Mouse (Mus musculus) retina, postnatal 1 day (tissue): ENCODE results near the gene Irx5.

Source experiments
- DNase-seq: peaks from one replicate; pipeline ENCODE4 v3.0.0-alpha.2; 2012

The Irx5 gene

DNA sequence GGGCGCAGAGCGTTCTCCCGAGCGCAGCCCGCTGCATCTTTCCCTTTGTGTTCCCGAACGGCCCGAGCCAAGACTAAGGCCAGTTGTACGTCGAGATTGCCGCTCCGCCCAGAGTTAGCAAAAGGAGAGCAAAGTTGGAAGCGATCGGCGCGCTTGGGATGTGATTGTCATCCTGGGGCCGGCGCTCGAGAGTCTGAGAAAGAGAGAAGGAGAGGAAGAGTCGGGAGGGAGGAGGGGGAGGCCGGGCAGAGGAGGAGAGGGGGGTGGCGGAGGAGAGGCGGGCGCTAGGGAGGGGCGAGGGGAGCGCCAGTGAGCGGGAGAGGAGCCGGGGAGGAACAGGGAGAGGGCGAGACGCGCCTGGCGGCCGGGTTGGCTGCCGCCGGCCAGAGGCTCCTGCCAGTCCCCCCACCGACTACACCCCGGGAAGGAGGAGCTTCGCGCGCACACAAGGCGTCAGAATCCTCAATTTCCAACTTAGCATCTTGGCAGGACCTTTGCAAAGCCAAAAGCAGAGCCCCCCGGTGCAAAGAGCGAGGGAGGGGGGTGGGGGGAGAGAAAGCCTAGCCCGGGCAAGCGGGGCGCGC, at the start of gene Irx5:
Gene Irx5, plus strand, starts transcription at position 228 of the 584 bp plus-strand sequence.
- peak; percentile 96 for DNase-seq

DNA sequence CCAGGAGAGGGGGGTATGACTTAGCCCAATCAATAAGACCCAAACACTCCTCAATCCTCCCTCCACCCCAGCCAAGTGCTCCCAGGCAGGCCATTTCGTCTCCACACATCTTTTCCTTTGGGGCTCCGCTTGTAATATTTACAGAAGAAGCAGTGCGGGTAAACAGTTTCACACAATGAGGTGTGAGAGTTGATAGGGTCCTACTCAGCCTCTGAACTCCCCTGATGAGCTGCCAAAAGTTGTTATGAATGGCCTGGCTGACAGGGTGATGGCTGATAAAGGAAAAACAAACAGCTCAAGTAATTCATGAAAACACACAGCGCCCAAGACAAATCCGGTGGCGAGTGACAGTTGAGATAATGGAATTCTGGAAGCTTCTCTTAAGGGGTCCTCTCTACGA, 45.2 kb upstream of the Irx5 start:
- DNase-seq, result peak; percentile 10

DNA sequence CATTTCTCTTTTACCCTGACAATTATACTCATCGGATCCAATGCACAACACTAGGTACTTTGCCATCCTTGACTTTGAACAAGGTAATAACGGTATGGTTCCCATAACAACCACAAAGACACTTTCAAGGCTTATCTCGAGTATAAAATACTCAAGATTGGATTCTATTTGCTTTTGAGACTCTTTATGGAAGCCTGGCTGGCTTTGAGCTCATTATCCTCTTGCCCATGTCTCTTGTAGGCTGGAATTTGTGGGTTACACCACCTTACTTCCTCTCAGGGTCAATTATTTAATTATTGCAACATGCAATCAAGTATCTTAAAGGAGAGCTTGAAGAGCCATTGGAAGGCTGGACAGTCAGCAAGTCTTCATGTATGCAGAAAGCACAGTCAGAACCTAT, 43.7 kb upstream of the Irx5 start:
- DNase-seq, result no peak

- no peak for DNase-seq
Observed at GRCm38 (mm10) chr8:92323751-92324150, 33.7 kb upstream of the Irx5 start.

DNA sequence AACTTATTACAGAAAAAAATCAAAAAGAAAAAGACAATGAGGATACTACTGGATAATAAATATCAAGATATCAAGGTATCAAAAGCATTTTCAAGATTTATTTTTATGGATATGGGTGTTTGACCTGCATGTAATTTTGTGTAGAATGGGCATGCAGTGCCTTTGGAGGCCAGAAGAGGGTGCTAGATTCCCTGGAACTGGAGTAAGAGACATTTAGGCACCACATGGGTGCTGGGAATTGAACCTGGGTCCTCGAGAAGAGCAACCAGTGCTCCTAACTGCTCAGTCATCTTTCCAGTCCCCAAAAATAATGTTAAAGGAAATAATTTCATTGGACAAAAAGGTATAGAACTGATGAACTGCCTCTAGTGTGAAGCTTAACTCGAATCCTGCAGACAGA, 30.2 kb upstream of the Irx5 start:
- no peak for DNase-seq

GRCm38 (mm10) chr8:92329273-92329672, 28.2 kb upstream of the Irx5 start:
- no peak for DNase-seq

DNA sequence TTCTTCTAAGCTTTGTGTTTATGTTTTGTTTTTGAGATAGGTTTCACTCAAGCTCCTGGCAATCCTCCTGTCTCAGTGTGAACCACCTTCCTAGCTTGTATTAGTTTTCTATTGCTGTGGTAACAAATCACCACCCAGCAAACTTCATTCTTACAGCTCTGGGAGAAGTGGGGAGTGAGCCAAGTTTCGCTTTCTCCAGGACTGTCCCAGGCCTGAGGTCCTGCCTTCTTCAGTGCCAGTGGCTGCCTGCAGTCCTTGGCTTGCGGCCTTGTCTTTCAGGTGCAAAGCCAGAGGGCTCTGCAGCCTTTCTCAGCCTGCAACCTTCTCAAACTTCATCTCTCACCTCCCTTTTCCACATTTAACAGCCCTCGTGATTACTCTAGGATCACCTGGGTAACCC, 25.6 kb upstream of the Irx5 start:
- no peak for DNase-seq

GRCm38 (mm10) chr8:92333406-92333805, 24.0 kb upstream of the Irx5 start:
- no peak for DNase-seq

- DNase-seq, result peak; percentile 9
Observed at GRCm38 (mm10) chr8:92335079-92335478, 22.3 kb upstream of the Irx5 start.

DNA sequence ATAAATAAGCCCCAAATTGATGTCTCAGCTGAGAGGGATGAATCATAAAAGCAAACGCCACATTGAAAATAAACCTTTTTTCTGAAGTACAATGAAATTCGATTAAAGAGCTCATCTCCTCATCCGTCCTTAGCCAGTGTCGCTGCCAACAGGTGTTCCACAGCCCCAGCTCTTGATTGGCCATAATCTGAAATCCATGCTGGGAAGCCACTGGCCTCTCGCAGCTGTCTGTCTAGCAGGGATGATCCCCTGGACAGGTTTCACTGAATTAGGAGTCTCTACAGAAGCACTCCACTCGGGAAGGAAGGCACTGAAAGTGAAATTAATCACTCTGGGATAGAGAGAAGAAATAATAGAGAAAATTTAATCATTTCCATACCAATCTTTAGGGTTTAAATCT, 21.4 kb upstream of the Irx5 start:
- DNase-seq, result peak; percentile 70

GRCm38 (mm10) chr8:92343544-92343943, 13.9 kb upstream of the Irx5 start:
- no peak for DNase-seq

GRCm38 (mm10) chr8:92349898-92350486, 7.4 kb upstream of the Irx5 start:
- no peak for DNase-seq

DNA sequence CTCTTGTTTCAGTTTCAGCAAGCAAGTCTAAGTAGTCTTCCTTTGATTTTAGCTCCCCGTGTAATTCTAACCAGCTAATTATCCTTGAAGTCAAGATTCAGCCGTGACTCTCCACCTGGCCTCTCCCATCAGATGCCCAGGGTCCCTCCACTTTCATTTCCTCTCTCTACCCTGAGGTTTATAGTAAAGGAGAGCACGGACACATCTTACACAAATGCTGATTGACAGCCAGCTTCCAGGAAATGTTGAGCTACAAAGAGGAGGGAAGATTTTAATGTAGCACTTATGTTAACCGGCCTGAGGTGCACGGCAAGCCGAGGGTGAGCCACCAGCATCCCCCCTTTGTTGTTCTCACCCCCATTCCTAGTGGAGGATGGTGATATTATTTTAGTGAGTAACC, 4.0 kb upstream of the Irx5 start:
- DNase-seq, result peak; percentile 22

- peak; percentile 58 for DNase-seq
Observed at GRCm38 (mm10) chr8:92354536-92355482, 2.6 kb upstream of the Irx5 start.

DNA sequence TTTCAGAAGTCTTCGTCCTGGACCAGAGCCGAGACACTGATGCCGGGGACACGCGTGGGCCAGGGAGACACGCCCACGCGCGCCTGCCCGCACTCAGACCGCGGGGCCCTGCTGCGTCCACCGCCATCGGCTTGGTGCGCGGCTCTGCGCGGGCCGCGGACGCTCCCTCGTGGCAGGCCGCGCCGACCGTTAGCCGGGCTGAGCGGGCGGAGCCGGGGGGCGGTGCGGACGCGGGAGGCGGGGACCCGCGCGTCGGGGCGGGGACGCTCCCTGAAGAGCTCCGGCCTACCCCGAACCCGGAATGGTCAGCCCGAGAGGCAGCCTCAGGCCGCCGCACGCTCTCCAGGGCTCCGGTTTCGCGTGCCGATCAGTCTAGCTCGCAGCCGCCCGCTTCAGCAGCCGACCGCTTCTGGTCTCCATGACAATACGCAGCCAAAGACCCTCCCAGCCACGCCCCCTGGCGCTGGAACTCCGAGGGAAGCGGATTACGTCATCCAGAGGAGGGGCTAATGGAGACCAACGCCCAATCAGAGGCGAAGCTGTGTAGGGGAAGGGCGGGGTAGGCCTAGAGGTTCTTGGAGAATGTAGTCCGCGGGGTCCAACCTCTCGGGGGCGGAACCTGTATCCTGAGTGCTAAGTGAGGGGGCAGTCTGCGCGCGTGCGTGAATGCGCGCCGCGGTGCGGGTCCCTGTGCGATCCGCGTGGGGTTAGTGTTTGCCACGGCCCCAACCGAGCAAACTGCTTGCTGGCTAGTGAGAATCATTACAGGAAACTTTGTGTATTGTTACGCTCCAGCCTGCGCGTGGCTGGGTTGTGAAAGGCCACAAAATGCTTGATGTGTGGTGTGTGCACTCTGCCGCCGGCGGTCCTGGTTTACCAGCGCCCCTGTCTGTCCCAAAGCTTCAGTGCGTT, 1.5 kb upstream of the Irx5 start:
- peak; percentile 100 for DNase-seq

DNA sequence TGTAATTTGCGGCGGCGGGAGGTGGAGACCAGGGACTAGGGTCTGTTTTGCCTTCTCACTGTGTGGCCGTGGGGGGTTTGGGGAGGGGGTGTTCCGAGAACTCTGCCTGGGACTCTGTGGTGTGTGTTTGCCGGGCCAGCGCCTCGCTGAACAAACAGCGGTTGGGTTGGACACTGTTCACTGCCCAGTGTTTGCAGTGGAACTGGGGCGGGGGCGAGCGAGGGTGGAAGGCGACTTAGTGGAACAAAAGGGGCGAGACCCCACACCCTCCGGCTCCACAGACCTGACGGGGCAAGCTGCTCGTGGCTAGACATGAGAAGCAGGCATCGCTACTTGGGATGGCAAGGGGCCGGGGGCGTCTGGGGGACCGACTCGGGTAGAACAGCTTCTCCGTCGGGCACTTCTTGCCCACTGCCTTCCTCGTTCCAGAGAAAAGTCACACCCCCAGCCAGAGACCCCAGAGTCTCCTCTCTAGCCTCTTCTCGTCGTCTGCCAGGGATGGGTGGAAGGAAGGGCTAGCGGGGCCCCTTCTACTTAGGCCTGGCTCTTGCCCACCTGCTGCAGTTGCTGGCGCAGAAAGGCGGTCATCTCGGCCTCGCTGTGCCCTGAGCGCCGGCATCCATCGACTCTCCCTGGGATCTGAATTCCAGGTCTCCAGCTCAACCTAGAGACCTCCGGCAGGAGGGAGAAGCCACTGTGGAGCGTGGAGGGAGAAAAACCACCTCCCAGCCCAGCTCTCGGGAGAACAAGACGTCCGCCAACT, 631 bp upstream of the Irx5 start:
- no peak for DNase-seq

DNA sequence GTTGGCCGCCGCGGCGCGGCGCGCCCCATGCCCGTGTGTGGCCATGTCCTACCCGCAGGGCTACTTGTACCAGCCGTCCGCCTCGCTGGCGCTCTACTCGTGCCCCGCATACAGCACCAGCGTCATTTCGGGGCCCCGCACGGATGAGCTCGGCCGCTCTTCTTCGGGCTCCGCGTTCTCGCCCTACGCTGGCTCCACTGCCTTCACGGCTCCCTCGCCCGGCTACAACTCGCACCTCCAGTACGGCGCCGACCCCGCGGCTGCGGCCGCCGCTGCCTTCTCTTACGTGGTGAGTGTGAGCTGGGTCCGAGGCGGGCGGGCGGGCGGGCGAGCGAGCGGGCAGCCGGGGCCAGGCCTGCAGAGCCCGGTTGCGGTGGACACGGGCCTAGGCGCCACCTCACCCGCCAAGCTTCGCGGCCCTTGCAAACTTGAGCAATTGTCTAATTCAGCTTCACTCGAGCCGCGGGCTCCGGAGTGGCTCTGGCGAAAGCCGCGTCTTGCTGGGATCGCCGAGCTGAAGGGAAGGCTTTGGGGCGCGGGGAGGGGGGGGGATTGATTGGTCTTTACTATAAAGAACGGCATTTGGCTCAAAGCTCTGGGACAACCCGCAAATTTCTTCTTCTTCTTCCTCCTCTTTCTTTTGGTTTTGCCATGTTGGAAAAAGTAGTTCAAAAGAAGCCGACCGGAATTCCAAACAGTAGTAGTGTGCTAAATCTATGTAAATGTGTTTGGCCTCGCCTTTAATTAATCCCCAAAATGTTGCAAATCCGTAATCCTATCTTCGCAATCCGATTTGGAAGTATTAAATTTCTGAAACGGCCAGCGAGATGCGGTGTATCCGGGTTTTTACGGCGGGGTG, 945 bp downstream of the Irx5 start:
- peak; percentile 48 for DNase-seq

- peak; percentile 66 for DNase-seq
Observed at GRCm38 (mm10) chr8:92359000-92359832, 1.8 kb downstream of the Irx5 start.

- peak; percentile 74 for DNase-seq
Observed at GRCm38 (mm10) chr8:92359833-92360082, 2.3 kb downstream of the Irx5 start.

GRCm38 (mm10) chr8:92360083-92360861, 2.8 kb downstream of the Irx5 start:
- DNase-seq, result peak; percentile 56
